Mouse (Mus musculus) frontal cortex, adult 2 months (tissue): ENCODE measurements around the gene Zfp276. TPM values are rescaled to one million over a fixed set of nuclear protein-coding genes. Genes with fewer than 3 reads are reported as not detected.
"Not testable (repeated sequence)": the region's sequence is repeated elsewhere in the genome, so short reads cannot be mapped to it uniquely, and the experiment has no call there.

Source experiments
- DNase-seq, 2 experiments: peaks; one replicate each; pipeline ENCODE4 v3.0.0; 2022; ENCODE audit warnings: low spot score in 1 of 2; ENCODE audit errors: extremely low spot score in 1 of 2
- polyA plus RNA-seq: library from polyadenylated mRNA; depleted of rRNA; stranded (reverse); fragments of >200 nt; gene quantifications from 2 replicates; pipeline ENCODE4 v1.2.3, GENCODE M21; 2012

Gene Zfp276
- polyA plus RNA-seq, 1 experiment = 27.4 TPM

DNA sequence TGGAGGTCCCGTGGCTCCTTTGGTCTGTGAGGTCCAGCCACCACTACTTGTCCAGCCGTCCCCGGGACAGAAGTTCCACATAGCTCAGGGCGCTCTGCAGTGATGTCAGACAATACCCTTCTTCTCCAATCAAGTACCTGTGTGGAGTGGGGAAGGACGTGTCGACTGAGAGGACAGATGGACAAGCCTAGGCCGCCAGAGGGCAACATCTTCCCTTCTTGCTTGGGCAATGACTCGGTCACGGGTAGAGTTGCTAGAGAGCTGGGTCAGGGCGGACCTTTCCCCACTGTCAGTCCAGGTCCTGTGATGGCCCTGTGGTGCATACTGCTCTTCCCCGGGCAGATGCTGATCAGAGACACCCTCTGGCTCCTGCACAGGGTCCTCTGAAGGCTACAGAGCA is 10.9 kb upstream of the Zfp276 start:
- no peak for DNase-seq

DNA sequence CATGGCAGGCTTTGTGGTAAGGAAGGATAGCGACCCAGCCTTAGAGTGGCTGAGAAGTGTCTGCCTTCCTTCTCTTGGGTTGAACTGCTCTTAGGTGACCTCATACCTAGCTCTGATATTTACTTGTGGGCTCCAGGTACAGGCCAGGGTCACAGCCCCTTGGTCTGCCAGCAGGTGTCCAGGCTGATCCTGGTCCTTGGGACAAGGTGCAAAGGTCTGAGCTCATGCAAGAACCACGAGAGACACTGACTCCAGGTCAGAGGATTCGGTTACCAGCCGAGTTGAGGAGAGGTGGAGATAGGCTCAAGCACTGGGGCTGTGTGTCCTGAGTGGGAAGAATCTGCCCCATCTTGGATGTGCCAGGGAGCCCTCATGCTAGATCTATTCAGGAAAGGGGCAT is 9.6 kb upstream of the Zfp276 start:
- no peak for DNase-seq

DNA sequence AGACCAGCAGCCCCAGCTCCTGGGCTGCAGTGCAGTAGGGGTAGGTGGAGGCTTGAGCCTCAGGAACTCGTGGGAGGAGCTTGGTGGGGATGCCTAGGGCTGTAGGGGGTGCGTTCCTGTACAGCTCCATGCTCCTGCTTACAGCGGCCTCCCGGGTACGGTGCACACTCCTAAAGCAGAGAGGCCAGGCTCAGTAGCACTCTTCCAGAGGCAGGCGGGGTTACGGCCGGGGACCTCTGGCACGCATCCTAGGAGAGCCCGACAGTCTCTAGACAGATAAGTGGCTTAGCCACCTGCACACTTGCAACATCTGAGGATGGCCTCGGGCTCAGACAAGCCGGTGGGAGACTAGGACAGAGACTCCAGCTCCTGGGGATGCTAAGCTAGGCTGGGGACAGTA is 8.5 kb upstream of the Zfp276 start:
- no peak for DNase-seq

- DNase-seq = no peak
Measured at GRCm38 (mm10) chr8:123247748-123248147, 6.2 kb upstream of the Zfp276 start.

DNA sequence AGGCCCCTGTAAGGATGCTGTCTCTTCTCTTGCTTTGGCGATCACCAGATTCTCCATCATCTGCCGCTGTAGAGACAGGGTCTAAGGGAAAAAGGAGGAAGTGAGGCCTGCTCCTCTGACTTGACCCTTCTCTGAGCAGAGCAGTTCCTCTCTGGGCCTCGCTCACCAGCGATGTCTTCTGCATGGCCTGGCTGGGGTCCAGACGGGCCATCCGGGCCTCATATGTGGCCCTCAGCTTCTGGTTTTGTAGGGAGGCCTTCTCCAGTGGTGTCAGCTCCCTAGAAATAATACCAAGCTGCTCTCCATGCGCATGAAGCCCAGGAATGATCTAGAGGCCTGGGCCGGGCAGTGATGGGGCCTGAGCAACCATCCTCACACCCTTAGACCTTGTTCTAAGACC is 5.4 kb upstream of the Zfp276 start:
- DNase-seq = no peak

- no peak for DNase-seq
Measured at GRCm38 (mm10) chr8:123250940-123251339, 3.1 kb upstream of the Zfp276 start.

- DNase-seq = no peak
Measured at GRCm38 (mm10) chr8:123252925-123253324, 1.1 kb upstream of the Zfp276 start.

DNA sequence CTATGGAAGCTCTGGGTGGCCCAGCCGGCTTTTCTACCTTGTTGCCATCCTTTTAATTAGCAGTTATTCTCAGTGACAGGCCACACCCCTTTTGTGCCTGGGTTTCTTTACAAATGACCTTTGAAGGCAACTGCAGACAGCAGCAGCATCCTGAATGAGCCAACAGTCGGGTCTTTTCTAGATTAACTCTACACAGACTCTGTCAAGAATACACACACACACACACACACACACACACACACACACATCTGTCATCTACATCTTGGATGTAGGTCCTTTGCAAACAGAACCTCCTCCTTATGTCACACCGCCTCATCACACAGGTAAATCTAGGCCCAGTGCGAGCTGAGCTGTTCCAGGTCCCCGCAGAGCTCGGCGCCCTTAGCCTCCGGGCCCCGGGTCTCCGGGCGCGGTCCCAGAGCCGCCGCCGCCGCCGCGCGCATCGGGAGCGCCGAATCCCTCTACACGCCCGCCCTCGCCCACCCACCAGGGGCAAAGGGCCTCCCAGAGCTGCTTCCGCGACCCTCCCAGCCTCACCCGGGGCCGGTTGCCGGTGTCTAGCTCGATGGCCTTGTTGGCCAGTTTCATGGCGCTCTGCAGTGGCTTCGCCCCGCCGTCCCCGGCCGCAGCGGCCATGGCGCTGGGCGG is 420 bp upstream of the Zfp276 start:
- DNase-seq = peak in 1 of 2 experiments; percentile 31

DNA sequence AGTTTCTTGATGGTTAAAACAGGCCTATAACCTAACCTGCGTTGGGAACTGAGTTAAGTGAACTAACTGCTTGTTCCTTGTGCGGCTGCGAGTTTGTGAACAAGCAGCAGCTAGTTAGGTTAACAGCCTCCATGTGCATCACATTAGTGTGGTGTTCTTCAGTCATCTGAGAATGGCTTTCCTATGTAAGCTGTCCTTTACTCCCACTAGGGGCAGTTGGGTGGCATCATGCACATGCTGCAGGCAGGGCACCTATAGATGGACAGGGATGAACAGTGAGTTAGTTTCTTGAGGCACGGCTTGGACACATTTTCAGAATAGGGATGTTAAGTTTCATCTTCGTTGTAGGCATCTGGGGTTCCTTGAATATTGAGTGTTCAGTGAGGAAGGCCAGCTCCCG is 1.2 kb downstream of the Zfp276 start:
- no peak for DNase-seq

- DNase-seq = peak; percentile 56 to 63
Measured at GRCm38 (mm10) chr8:123257114-123257513, 3.1 kb downstream of the Zfp276 start.

DNA sequence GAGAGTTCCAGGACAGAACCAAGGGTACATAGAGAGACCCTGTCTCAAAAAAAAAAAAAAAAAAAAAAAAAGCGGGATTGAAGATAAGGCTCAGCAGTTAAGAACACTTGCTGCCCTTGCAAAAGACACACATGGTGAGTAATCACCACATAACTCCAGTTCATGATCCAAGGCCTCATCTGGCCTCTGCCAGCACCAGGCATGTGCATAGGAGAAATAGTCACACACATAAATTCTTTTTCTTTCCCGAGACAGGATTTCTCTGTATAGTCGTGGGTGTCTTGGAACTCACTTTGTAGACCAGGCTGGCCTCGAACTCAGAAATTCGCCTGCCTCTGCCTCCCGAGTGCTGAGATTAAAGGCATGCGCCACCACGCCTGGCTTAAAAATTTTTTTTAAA is 3.6 kb downstream of the Zfp276 start:
- not testable (repeated sequence) for DNase-seq

DNA sequence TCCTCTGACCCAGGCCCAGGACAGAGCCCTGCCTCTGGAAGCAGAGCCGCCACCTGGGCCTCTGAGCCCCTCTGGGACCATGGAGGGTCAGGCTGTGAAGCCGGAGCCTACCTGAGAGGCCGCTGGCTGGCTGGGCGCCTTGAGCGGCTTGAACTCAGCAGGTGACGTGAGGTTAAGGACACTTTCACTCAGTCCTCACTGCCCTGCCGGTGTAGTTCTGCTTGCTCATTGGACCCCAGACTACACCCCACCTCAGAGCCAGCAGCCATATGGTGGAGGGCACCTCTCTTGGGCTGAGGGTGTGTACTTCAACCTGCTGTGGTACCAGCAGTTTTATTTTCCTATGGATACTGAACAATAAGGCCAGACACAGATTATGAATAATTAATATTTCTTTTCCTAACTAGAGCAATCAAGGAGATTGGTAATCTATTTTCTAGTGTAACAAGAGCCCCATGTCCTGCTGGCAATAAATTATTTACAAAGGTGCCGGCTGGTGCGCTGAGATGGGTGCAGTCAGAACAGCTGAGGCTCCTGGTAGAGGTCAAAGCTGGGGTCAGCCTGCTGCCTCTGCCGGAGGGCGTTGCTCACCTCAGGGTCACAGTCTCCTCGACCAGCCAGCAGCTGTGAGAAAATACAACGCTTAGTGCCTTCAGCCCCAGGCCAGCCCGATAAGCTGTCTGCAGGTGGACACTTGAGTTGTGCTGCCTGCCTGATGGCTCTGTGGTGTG is 14.1 kb downstream of the Zfp276 start:
- no peak for DNase-seq

GRCm38 (mm10) chr8:123271147-123271546 is 17.2 kb downstream of the Zfp276 start:
- no peak for DNase-seq

GRCm38 (mm10) chr8:123271901-123272300 is 17.9 kb downstream of the Zfp276 start:
- no peak for DNase-seq

- no peak for DNase-seq
Measured at GRCm38 (mm10) chr8:123274447-123274846, 20.5 kb downstream of the Zfp276 start.

GRCm38 (mm10) chr8:123275096-123275495 is 21.1 kb downstream of the Zfp276 start:
- no peak for DNase-seq

- no peak for DNase-seq
Measured at GRCm38 (mm10) chr8:123278445-123278844, 24.4 kb downstream of the Zfp276 start.

DNA sequence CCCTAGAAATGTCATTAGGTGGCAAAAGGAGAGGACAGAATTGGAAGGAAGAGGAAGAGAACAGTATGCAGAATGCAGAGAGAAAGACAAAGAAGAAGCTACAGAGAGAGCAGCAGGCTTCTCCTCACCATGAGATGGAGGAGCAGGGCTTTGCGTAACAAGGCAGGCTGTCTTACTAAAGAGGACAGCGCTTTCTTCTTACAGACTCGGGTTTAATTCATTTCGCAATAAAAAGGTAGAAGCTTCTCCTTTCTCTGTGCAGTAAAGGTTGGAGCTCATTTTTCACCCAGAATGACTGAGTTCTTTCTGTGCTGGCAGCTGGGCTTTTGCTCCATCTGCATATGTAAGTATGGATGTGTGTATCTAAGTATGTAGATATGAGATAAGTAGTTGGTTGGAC is 25.8 kb downstream of the Zfp276 start:
- no peak for DNase-seq

- no peak for DNase-seq
Measured at GRCm38 (mm10) chr8:123280302-123281094, 26.5 kb downstream of the Zfp276 start.

GRCm38 (mm10) chr8:123282994-123283393 is 29.0 kb downstream of the Zfp276 start:
- DNase-seq = not testable (repeated sequence)

DNA sequence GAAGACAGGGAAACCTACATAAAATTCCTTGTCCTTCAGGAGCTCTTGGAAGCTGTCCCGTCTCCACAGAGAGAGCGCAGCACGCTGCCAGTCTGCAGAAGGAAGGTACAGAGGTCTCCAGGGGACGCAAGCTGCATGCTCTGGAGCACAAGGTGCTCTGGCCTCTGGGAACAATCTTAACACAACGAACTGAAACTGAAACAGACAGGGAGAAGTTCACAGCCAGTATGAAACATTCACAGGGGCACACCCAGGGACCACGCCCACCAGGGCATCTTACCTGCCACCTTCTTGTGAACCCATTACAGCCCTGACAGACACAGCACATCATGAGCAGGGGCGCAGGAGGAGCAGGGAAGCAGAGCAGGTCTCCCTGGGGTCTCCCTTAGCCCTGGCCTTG is 30.0 kb downstream of the Zfp276 start:
- no peak for DNase-seq

DNA sequence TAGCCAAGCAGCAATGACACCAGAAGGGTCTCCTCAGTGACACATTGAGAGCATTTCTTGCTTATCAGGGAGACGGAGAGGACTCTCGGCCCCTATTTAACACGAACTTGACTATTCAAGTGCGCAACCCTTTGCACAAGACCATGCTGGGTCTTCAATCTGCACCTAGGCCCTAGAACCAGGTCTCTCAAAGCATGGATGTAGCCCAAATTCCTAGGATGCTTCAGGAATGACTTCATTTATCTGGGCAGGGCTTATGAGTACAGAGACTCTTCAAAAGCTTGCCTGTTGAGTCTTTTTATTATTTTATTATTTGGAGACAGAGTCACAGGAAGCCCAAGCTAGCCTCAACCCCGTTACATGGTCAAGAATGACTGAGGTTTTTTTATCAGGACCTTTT is 30.5 kb downstream of the Zfp276 start:
- DNase-seq = no peak
